Mouse (Mus musculus) adrenal gland, adult (tissue): ENCODE results near the gene Lrrn4cl.
A peak's percentile ranks its signal among the peaks of the same experiment; 100 is the strongest.
"Not testable (repeated sequence)": the region's sequence is repeated elsewhere in the genome, so short reads cannot be mapped to it uniquely, and the experiment has no call there.

ENCODE experiments used
- DNase-seq, 2 experiments: peaks; one replicate each; pipeline ENCODE4 v3.0.0; 2022 to 2023; ENCODE audit warnings: low spot score in 1 of 2; ENCODE audit not compliant: inconsistent age in 2 of 2

The Lrrn4cl gene

GRCm38 (mm10) chr19:8838041-8838730 is 12.4 kb upstream of the Lrrn4cl start:
- peak; percentile 57 to 79 for DNase-seq

GRCm38 (mm10) chr19:8839103-8839907 is 11.3 kb upstream of the Lrrn4cl start, which contains the start of gene Gng3:
Gene Gng3 (minus strand): TSS chr19:8839194.
- peak; percentile 35 to 59 for DNase-seq

DNA sequence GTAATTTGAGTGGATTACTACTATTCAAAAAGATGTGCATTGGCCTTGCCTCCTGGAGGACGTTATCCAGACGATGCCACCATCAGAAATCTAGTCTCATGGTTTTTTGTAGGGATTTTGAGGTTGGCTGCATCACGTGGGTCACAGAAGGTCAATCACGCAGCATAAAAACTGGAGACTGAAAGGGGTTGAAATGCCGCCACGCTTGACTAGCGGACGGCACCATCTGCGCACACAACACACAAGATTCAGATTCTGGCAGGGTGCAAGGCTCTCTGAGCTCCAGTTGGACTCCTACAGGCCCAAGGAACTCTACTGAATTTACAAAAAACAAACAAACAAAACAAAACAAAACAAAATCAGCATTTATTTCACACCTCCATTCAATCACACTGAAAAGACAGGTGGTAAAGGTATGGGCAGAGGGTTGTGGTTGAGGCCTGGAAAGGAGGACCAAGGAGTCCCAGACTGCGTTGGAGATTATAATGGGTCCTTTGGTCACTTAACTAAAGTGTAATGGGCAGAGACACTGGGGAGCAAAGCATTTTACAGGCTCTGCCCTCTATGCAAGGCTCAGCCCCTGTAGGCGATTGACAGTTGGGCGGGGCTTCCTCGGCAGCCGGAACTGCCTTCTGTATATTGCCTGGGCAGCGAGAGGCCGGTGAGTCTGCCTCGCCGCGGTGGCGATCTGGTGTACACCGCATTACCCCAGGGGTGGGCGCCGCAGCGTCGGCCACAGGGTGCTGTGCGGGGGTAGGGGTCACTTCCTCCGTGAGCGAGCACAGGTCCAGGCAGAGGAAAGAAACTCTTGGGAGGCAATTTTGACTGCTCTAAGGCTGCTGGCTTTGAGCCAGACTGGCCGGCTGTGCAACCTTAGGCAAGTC is 10.4 kb upstream of the Lrrn4cl start:
- DNase-seq, result peak; percentile 86 to 95

DNA sequence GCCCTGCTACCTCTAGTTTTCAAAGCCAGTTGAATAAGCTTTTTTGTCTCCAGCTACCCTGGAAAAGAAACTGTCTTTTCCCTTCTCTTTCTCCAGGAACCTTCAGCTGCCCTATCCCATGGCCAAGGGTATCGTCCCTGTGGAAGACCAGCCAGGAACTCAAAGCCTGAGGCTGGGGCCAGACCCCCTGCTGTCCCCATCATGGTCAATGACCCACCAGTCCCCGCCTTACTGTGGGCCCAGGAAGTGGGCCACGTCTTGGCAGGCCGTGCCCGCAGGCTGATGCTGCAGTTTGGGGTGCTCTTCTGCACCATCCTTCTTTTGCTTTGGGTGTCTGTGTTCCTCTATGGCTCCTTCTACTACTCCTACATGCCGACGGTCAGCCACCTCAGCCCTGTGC is 9.6 kb upstream of the Lrrn4cl start:
- peak in 1 of 2 experiments; percentile 28 for DNase-seq

GRCm38 (mm10) chr19:8842961-8843360 is 7.6 kb upstream of the Lrrn4cl start:
- DNase-seq, result peak in 1 of 2 experiments; percentile 61

- DNase-seq, result peak; percentile 69 to 92
Observed at GRCm38 (mm10) chr19:8844371-8845129, 6.0 kb upstream of the Lrrn4cl start.

- DNase-seq, result no peak
Observed at GRCm38 (mm10) chr19:8848356-8848755, 2.2 kb upstream of the Lrrn4cl start.

DNA sequence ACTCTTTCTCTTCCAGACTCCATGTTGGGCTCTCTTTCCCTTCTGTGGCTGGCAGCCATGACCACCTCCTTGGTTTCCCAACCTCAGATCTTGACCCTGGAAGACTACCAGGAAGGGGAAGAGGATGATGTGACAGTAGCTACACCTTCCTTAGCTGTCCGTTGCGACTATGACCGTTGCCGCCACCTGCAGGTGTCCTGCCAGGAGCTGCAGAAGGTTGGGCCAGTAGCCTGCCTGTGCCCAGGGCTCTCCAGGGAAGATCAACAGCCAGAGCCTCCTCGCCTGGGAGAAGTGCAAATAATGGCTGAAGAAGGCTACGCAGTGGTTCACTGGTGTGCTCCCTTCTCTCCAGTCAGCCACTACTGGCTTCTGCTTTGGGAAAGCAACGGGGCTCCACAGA is 1.1 kb downstream of the Lrrn4cl start:
- DNase-seq, result no peak

DNA sequence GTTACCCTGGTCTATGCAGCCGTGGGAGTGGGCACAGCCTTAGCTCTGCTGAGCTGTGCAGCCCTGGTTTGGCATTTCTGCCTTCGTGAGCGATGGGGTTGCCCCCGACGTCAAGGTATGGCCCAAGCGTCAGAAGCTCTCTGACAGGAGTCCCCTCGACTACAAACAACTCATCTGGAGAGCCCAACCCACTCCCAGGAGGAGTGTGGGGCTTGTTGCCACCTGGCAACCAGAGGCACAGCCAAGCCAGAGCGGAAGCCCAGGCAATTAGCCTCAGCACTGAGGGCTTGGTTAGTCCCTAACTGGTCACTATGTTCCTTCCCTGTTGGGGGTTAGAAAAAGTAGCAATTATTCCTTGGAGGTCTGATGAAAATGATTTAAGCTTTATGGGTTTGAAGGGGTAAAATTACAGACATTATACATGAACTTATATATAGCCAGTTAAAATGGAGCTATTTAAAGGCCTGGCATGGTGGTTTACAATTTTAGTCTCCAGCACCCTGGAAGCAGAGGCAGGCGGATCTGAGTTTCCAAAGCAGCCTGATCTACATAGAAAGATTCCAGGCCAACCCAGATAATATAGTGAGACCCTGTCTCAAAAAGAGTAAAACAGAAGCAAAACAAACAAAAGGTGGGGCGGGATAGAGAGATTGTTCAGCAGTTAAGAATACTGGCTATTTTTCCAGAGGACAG is 1.8 kb downstream of the Lrrn4cl start:
- no peak for DNase-seq

DNA sequence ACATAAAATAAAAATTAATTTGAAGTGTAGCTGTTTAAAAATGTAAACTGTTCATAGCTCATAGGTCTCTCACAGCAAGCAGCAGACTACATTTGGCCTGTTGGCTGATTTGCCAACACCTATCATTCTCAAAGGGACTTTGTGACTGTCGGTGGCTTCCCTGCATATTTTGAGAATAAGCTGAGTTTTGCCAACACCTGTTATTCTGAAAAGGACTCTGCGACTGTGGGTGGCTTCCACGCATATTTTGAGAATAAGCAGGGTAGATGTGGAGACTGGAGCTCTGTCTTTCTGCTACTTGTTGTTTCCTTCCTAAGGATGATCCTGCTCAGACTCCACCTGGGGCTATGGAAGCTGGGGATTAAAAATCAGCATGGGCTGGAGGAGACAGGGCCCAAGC is 2.5 kb downstream of the Lrrn4cl start:
- no peak for DNase-seq

GRCm38 (mm10) chr19:8857689-8858088 is 7.1 kb downstream of the Lrrn4cl start:
- DNase-seq, result peak; percentile 61 to 86

- DNase-seq, result peak in 1 of 2 experiments; percentile 70
Observed at GRCm38 (mm10) chr19:8859018-8859417, 8.4 kb downstream of the Lrrn4cl start.

GRCm38 (mm10) chr19:8864265-8864664 is 13.7 kb downstream of the Lrrn4cl start:
- DNase-seq, result no peak

GRCm38 (mm10) chr19:8870381-8870780 is 19.8 kb downstream of the Lrrn4cl start:
- DNase-seq, result not testable (repeated sequence)

- DNase-seq, result no peak
Observed at GRCm38 (mm10) chr19:8870838-8871237, 20.3 kb downstream of the Lrrn4cl start.

DNA sequence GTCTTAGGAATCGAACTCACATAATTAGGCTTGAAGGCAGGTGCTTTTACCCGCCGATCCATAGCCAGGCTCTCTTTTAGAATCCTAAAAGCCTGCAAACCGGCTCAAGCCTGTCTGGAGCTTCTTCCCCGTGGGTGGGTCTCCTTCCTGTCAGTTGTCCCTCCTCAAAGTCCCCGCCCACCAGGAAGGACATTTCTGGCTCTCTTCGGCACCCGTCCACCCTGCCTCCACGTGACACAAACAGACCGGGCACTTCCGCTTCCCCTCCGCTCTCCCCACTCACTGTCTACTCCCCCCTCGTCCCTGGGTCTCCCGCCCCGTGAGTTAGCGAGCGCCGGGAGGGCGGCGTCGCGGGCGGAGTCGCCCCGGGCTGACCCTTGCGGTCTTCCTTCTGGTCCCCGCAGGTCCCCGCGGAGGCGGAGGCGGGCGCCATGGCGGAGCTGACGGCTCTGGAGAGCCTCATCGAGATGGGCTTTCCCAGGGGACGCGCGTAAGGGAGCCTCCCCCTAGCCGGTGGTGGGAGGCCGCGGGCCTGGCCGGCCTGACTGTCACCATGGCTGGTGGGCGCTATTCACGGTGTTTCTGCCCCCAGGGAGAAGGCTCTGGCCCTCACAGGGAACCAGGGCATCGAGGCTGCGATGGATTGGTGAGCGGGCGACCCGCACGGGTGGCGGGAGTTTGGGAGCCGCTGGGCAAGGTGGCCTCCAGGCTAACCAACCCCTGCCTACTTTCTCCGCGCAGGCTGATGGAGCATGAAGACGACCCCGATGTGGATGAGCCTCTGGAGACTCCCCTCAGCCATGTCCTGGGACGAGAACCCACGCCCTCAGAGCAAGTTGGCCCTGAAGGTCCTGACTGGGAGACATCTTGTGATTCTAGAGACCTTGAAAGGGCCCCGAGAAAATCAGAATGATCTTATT is 21.0 kb downstream of the Lrrn4cl start, which contains the start of gene Ubxn1:
Gene Ubxn1, plus strand, starts transcription at position 230 of the 920 bp plus-strand sequence.
- DNase-seq, result peak; percentile 99

GRCm38 (mm10) chr19:8872266-8872840 is 21.8 kb downstream of the Lrrn4cl start:
- DNase-seq, result peak in 1 of 2 experiments; percentile 60

DNA sequence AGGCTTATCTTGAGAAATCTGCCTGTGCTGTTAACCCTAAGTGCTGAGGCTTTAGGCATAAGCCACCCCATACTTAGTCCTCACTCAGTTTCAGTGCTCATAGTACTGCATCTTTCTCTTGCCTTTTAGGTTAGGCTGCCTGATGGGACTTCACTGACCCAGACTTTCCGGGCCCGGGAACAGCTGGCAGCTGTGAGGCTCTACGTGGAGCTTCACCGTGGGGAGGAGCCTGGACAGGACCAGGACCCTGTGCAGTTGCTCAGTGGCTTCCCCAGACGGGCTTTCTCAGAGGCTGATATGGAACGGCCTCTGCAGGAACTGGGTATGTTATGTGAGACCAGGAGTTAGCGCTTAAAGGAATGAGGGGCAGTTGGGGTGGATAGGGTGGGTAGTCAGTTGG is 24.5 kb downstream of the Lrrn4cl start:
- DNase-seq, result no peak
